Mouse (Mus musculus) neural tube, embryonic 11.5 days (tissue): ENCODE measurements around the gene Parn. TPM values are rescaled to one million over a fixed set of nuclear protein-coding genes. Genes with fewer than 3 reads are reported as not detected.

Experiments
- ATAC-seq: fragments of 200-750 bp; cut with Nextera tagmentation; 2 replicates; pipeline ENCODE4 v1.8.0; 2017; ENCODE audit warnings: moderate number of reproducible peaks, mild to moderate bottlenecking, moderate TSS enrichment, moderate library complexity; ENCODE audit not compliant: insufficient read depth, low FRiP score, low TSS enrichment
- DNase-seq: peaks from one replicate; pipeline ENCODE4 v3.0.0-alpha.2; 2015; ENCODE audit warnings: low spot score
- H3K27ac ChIP-seq: fragments of 300-500 bp; sonication (generic); 2 replicates; pipeline ENCODE4 v1.5.1; 2014; ENCODE audit warnings: low read depth, mild to moderate bottlenecking, low read length
- H3K27me3 ChIP-seq: fragments of 300-500 bp; sonication (generic); 2 replicates; pipeline ENCODE4 v1.6.1; 2014; ENCODE audit warnings: mild to moderate bottlenecking, low read length, mixed read lengths; ENCODE audit not compliant: control insufficient read depth, insufficient read depth
- H3K36me3 ChIP-seq: fragments of 300-500 bp; sonication (generic); 2 replicates; pipeline ENCODE4 v1.6.1; 2014; ENCODE audit warnings: mild to moderate bottlenecking, low read length, moderate library complexity, mixed read lengths; ENCODE audit not compliant: control insufficient read depth, insufficient read depth
- H3K4me1 ChIP-seq: fragments of 300-500 bp; sonication (generic); 2 replicates; pipeline ENCODE4 v1.6.1; 2014; ENCODE audit warnings: low read length, mixed read lengths; ENCODE audit not compliant: control insufficient read depth, insufficient read depth
- H3K4me2 ChIP-seq: fragments of 300-500 bp; sonication (generic); 2 replicates; pipeline ENCODE4 v1.6.1; 2014; ENCODE audit warnings: low read depth, mild to moderate bottlenecking, moderate library complexity
- H3K4me3 ChIP-seq: fragments of 300-500 bp; sonication (generic); 2 replicates; pipeline ENCODE4 v1.5.1; 2014; ENCODE audit warnings: low read depth, low read length
- H3K9ac ChIP-seq: fragments of 300-500 bp; sonication (generic); 2 replicates; pipeline ENCODE4 v1.6.1; 2014; ENCODE audit warnings: mild to moderate bottlenecking, low read length
- H3K9me3 ChIP-seq: fragments of 300-500 bp; sonication (generic); 2 replicates; pipeline ENCODE4 v1.6.1; 2016; ENCODE audit warnings: low read length; ENCODE audit not compliant: control insufficient read depth
- WGBS: fragments of 180-500 bp; shearing (Covaris S2); extraction: QIAGEN DNeasy Blood & Tissue Kit; methylation state at CpG from one replicate; pipeline ENCODE4 v1.1.7; 2014; 5-methylcytosine and 5-hydroxymethylcytosine counted together
- polyA plus RNA-seq: library from polyadenylated mRNA; unstranded; fragments of >200 nt; fragmentation: Nextera tagmentation; extraction: Ambion mirVana; gene quantifications from 2 replicates; pipeline ENCODE4 v1.2.1, GENCODE M21; 2014

Parn gene
- polyA plus RNA-seq, 1 experiment from 2014 or later, result 41.3 TPM

GRCm38 (mm10) chr16:13536404-13536803 lies 131.6 kb downstream of the Parn start:
- WGBS, result 87% methylated on average over 7 of the region's 7 CpGs

GRCm38 (mm10) chr16:13535856-13536255 lies 132.1 kb downstream of the Parn start:
- no peak overlapping the region for H3K4me3 ChIP-seq
- H3K27me3 ChIP-seq, result no peaks in the 10 kb centered on the region
- H3K27ac ChIP-seq, result no peak overlapping the region
- H3K36me3 ChIP-seq, result no peaks in the 10 kb centered on the region
- DNase-seq (no peak), ATAC-seq (no peak)
- H3K9me3 ChIP-seq, result no peaks in the 10 kb centered on the region
- no peaks in the 10 kb centered on the region for H3K4me1 ChIP-seq
- H3K4me2 ChIP-seq, result no peak overlapping the region
- no peak overlapping the region for H3K9ac ChIP-seq
- 80% methylated on average over 12 of the region's 12 CpGs for WGBS

More at GRCm38 (mm10) chr16:13536404-13536803, 131.6 kb downstream of the Parn start:
- ATAC-seq (no peak), DNase-seq (no peak)
- no peak overlapping the region for H3K27ac ChIP-seq
- no peak overlapping the region for H3K4me2 ChIP-seq
- H3K9me3 ChIP-seq, result no peaks in the 10 kb centered on the region
- no peak overlapping the region for H3K9ac ChIP-seq
- H3K27me3 ChIP-seq, result no peaks in the 10 kb centered on the region
- no peak overlapping the region for H3K4me3 ChIP-seq
- no peaks in the 10 kb centered on the region for H3K4me1 ChIP-seq
- H3K36me3 ChIP-seq, result no peaks in the 10 kb centered on the region

GRCm38 (mm10) chr16:13532840-13533239 lies 135.1 kb downstream of the Parn start:
- H3K27me3 ChIP-seq, result no peaks in the 10 kb centered on the region
- no peaks in the 10 kb centered on the region for H3K4me1 ChIP-seq
- H3K4me2 ChIP-seq, result no peak overlapping the region
- ATAC-seq, result no peak
- no peaks in the 10 kb centered on the region for H3K9me3 ChIP-seq
- DNase-seq, result no peak
- no peaks in the 10 kb centered on the region for H3K36me3 ChIP-seq
- H3K27ac ChIP-seq, result no peak overlapping the region
- H3K9ac ChIP-seq, result no peak overlapping the region
- H3K4me3 ChIP-seq, result no peak overlapping the region

GRCm38 (mm10) chr16:13531279-13531678 lies 136.7 kb downstream of the Parn start:
- H3K9ac ChIP-seq, result no peak overlapping the region
- no peak overlapping the region for H3K4me3 ChIP-seq
- H3K9me3 ChIP-seq, result no peaks in the 10 kb centered on the region
- no peak overlapping the region for H3K4me2 ChIP-seq
- DNase-seq (no peak), ATAC-seq (no peak)
- WGBS, result 81% methylated on average over 5 of the region's 5 CpGs
- no peaks in the 10 kb centered on the region for H3K4me1 ChIP-seq
- no peaks in the 10 kb centered on the region for H3K27me3 ChIP-seq
- H3K27ac ChIP-seq, result no peak overlapping the region
- H3K36me3 ChIP-seq, result no peaks in the 10 kb centered on the region

- no peak overlapping the region for H3K4me2 ChIP-seq
- DNase-seq (no peak), ATAC-seq (no peak)
- WGBS, result 85% methylated on average over 6 of the region's 6 CpGs
- no peak overlapping the region for H3K9ac ChIP-seq
- no peaks in the 10 kb centered on the region for H3K36me3 ChIP-seq
- H3K4me3 ChIP-seq, result no peak overlapping the region
- no peaks in the 10 kb centered on the region for H3K9me3 ChIP-seq
- no peaks in the 10 kb centered on the region for H3K27me3 ChIP-seq
- H3K4me1 ChIP-seq, result no peaks in the 10 kb centered on the region
- no peak overlapping the region for H3K27ac ChIP-seq
Observed at GRCm38 (mm10) chr16:13521359-13521758, 146.6 kb downstream of the Parn start.

- no peaks in the 10 kb centered on the region for H3K4me1 ChIP-seq
- H3K27ac ChIP-seq, result no peak overlapping the region
- H3K9me3 ChIP-seq, result no peaks in the 10 kb centered on the region
- H3K27me3 ChIP-seq, result no peaks in the 10 kb centered on the region
- H3K4me2 ChIP-seq, result no peak overlapping the region
- no peaks in the 10 kb centered on the region for H3K36me3 ChIP-seq
- DNase-seq (no peak), ATAC-seq (no peak)
- H3K4me3 ChIP-seq, result no peak overlapping the region
- WGBS, result 86% methylated on average over 6 of the region's 6 CpGs
- H3K9ac ChIP-seq, result no peak overlapping the region
Observed at GRCm38 (mm10) chr16:13520301-13520700, 147.7 kb downstream of the Parn start.

GRCm38 (mm10) chr16:13516214-13516613 lies 151.8 kb downstream of the Parn start:
- DNase-seq, result no peak
- H3K27me3 ChIP-seq, result no peaks in the 10 kb centered on the region
- H3K4me3 ChIP-seq, result no peak overlapping the region
- no peak overlapping the region for H3K9ac ChIP-seq
- H3K27ac ChIP-seq, result no peak overlapping the region
- H3K4me1 ChIP-seq, result no peaks in the 10 kb centered on the region
- ATAC-seq, result no peak
- no peak overlapping the region for H3K4me2 ChIP-seq
- no peaks in the 10 kb centered on the region for H3K36me3 ChIP-seq
- 49% methylated on average over 3 of the region's 3 CpGs for WGBS
- H3K9me3 ChIP-seq, result no peaks in the 10 kb centered on the region

- no peaks in the 10 kb centered on the region for H3K36me3 ChIP-seq
- no peaks in the 10 kb centered on the region for H3K9me3 ChIP-seq
- no peak overlapping the region for H3K27ac ChIP-seq
- WGBS, result 89% methylated on average over 7 of the region's 7 CpGs
- H3K27me3 ChIP-seq, result no peaks in the 10 kb centered on the region
- DNase-seq, result no peak
- H3K4me2 ChIP-seq, result no peak overlapping the region
- no peak overlapping the region for H3K9ac ChIP-seq
- H3K4me3 ChIP-seq, result no peak overlapping the region
- ATAC-seq, result no peak
- H3K4me1 ChIP-seq, result no peaks in the 10 kb centered on the region
Observed at GRCm38 (mm10) chr16:13515524-13515923, 152.4 kb downstream of the Parn start.

- Histone ChIP-seq H3K27ac (no peak overlapping the region), H3K36me3 (no peaks in the 10 kb centered on the region), H3K9me3 (no peaks in the 10 kb centered on the region), H3K9ac (no peak overlapping the region), H3K4me1 (no peaks in the 10 kb centered on the region), H3K4me3 (no peak overlapping the region), H3K27me3 (no peaks in the 10 kb centered on the region), H3K4me2 (no peak overlapping the region)
- no peak for DNase-seq
- WGBS, result 77% methylated on average over 5 of the region's 5 CpGs
- ATAC-seq, result no peak
Observed at GRCm38 (mm10) chr16:13505055-13505454, 162.9 kb downstream of the Parn start.
